Mouse (Mus musculus) erythroblast, embryonic 14.5 days (primary cell): Measurements from ENCODE around the gene Cops3. TPM values are rescaled to one million over a fixed set of nuclear protein-coding genes. Genes with fewer than 3 reads are reported as not detected.

Experiments
- H3K27me3 ChIP-seq: 2 replicates; pipeline ENCODE4 v1.6.1; 2012; ENCODE audit warnings: inconsistent platforms; ENCODE audit not compliant: control insufficient read depth
- H3K36me3 ChIP-seq: 2 replicates; pipeline ENCODE4 v1.6.1; 2012; ENCODE audit warnings: mild to moderate bottlenecking, inconsistent platforms; ENCODE audit not compliant: control insufficient read depth
- H3K4me1 ChIP-seq: 2 replicates; pipeline ENCODE4 v1.6.1; 2012; ENCODE audit warnings: inconsistent platforms; ENCODE audit not compliant: control insufficient read depth
- H3K4me3 ChIP-seq: replicated peaks from 2 replicates; pipeline ENCODE3; 2012; ENCODE audit warnings: moderate library complexity, mild to moderate bottlenecking, inconsistent platforms
- H3K9me3 ChIP-seq: 2 replicates; pipeline ENCODE4 v1.6.1; 2012; ENCODE audit warnings: low read length, inconsistent platforms, mixed read lengths; ENCODE audit not compliant: control insufficient read depth
- GATA1 ChIP-seq: IDR thresholded peaks from 2 replicates; pipeline ENCODE4 v1.6.1; 2012; ENCODE audit warnings: low read length, inconsistent platforms, mixed read lengths
- TAL1 ChIP-seq: IDR thresholded peaks from 3 replicates; pipeline ENCODE4 v1.6.1; 2012; ENCODE audit warnings: low read length, inconsistent platforms, mixed read lengths
- polyA plus RNA-seq: library from polyadenylated mRNA; stranded (reverse); fragments of >175 nt; gene quantifications from 2 replicates; pipeline ENCODE4 v1.2.3, GENCODE M21; 2012

Gene Cops3
- polyA plus RNA-seq, 1 experiment = 2.9 TPM

DNA sequence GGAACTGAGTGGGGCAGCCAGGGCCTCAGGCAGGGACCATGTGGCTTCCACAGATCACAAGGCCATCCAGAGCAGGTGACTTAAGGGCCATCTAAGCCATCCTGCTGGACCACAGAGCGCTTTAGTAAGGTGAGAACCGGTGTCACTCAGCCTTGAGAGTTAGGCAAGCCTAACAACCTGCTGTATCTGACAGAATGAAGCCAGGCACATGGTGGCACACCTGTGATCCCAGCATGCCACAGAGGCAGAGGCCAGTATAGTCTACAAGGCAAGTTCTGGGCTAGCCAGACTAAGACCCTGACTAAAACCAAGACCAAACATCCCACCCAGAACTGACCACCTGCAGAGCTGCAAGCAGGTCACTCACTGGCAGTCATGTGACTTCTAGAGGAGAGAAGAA lies 34.0 kb downstream of the Cops3 start:
- H3K9me3 ChIP-seq = no peaks in the 10 kb centered on the region
- no peak for TF ChIP-seq TAL1
- no peak for TF ChIP-seq GATA1
- no peak overlapping the region for H3K4me3 ChIP-seq
- H3K27me3 ChIP-seq = no peaks in the 10 kb centered on the region
- peaks cover 17% of the 10 kb centered on the region for H3K4me1 ChIP-seq
- peaks cover 68% of the 10 kb centered on the region for H3K36me3 ChIP-seq

- Histone ChIP-seq H3K27me3 (no peaks in the 10 kb centered on the region), H3K36me3 (peaks cover 72% of the 10 kb centered on the region), H3K9me3 (no peaks in the 10 kb centered on the region), H3K4me3 (no peak overlapping the region), H3K4me1 (peaks cover 16% of the 10 kb centered on the region)
- no peak for TF ChIP-seq GATA1
- TF ChIP-seq TAL1 = no peak
Measured at GRCm38 (mm10) chr11:59805256-59805655, 34.4 kb downstream of the Cops3 start.

GRCm38 (mm10) chr11:59804409-59805110 lies 35.1 kb downstream of the Cops3 start:
- H3K36me3 ChIP-seq = peaks cover 79% of the 10 kb centered on the region

GRCm38 (mm10) chr11:59803516-59803915 lies 36.1 kb downstream of the Cops3 start:
- peaks cover 4% of the 10 kb centered on the region for H3K4me1 ChIP-seq
- H3K4me3 ChIP-seq = no peak overlapping the region
- no peaks in the 10 kb centered on the region for H3K9me3 ChIP-seq
- H3K36me3 ChIP-seq = peaks cover 90% of the 10 kb centered on the region
- TF ChIP-seq TAL1 (no peak), GATA1 (no peak)
- H3K27me3 ChIP-seq = no peaks in the 10 kb centered on the region

More at GRCm38 (mm10) chr11:59804409-59805110, 35.1 kb downstream of the Cops3 start:
- Histone ChIP-seq H3K9me3 (no peaks in the 10 kb centered on the region), H3K27me3 (no peaks in the 10 kb centered on the region), H3K4me1 (peaks cover 14% of the 10 kb centered on the region), H3K4me3 (no peak overlapping the region)
- TF ChIP-seq GATA1 (no peak), TAL1 (no peak)

GRCm38 (mm10) chr11:59801881-59802280 lies 37.8 kb downstream of the Cops3 start:
- no peak for TF ChIP-seq GATA1
- no peak for TF ChIP-seq TAL1
- Histone ChIP-seq H3K4me1 (peaks cover 1% of the 10 kb centered on the region; the same call in 1 of the 2 replicates), H3K9me3 (no peaks in the 10 kb centered on the region), H3K4me3 (no peak overlapping the region), H3K36me3 (peaks cover 96% of the 10 kb centered on the region), H3K27me3 (no peaks in the 10 kb centered on the region)

- H3K36me3 ChIP-seq = peaks cover 95% of the 10 kb centered on the region
- no peaks in the 10 kb centered on the region for H3K4me1 ChIP-seq
- no peak overlapping the region for H3K4me3 ChIP-seq
- no peaks in the 10 kb centered on the region for H3K9me3 ChIP-seq
- H3K27me3 ChIP-seq = no peaks in the 10 kb centered on the region
- TF ChIP-seq GATA1 = no peak
- no peak for TF ChIP-seq TAL1
Measured at GRCm38 (mm10) chr11:59800412-59800811, 39.2 kb downstream of the Cops3 start.

GRCm38 (mm10) chr11:59793390-59793789 lies 46.2 kb downstream of the Cops3 start:
- no peaks in the 10 kb centered on the region for H3K9me3 ChIP-seq
- no peak overlapping the region for H3K4me3 ChIP-seq
- TF ChIP-seq TAL1 = no peak
- no peak for TF ChIP-seq GATA1
- H3K27me3 ChIP-seq = no peaks in the 10 kb centered on the region
- peaks cover 4% of the 10 kb centered on the region for H3K4me1 ChIP-seq
- H3K36me3 ChIP-seq = peaks cover 68% of the 10 kb centered on the region

GRCm38 (mm10) chr11:59789311-59789710 lies 50.3 kb downstream of the Cops3 start:
- Histone ChIP-seq H3K4me3 (no peak overlapping the region), H3K4me1 (peaks cover 19% of the 10 kb centered on the region), H3K27me3 (peaks cover 7% of the 10 kb centered on the region), H3K36me3 (peaks cover 34% of the 10 kb centered on the region), H3K9me3 (no peaks in the 10 kb centered on the region)
- TF ChIP-seq GATA1 = no peak
- no peak for TF ChIP-seq TAL1

GRCm38 (mm10) chr11:59787199-59787781 lies 52.3 kb downstream of the Cops3 start, which contains the start of gene Pld6:
Gene Pld6 (minus strand): TSS chr11:59787645.
- peaks cover 19% of the 10 kb centered on the region for H3K4me1 ChIP-seq
- peak within 1 kb of the TSS; percentile 58 for H3K4me3 ChIP-seq
- TF ChIP-seq TAL1 = no peak
- no peak for TF ChIP-seq GATA1
- H3K9me3 ChIP-seq = no peaks in the 10 kb centered on the region
- peaks cover 7% of the 10 kb centered on the region for H3K27me3 ChIP-seq
- H3K36me3 ChIP-seq = peaks cover 16% of the 10 kb centered on the region
